Comparison of ENCODE assay signal across 20 mouse cellular contexts in the genomic region with DNA sequence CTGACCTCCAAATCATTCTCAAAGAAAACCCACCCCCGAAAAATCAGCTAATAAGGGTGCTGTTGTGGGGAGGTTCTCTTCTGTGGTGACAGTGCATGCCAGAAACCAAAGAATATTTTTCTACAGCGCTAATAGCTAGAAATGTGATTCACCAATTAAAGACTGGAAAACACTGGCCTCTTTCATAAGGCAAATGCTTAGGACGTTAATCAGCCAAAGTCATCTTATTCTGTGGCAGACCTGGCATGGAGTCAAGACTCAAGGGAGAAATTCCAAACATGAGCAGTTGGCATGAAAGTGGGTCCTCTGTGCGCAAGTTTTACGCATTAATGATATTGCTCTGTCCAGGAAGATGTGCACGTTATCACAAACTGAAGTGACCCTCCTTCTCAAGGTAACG. TPM values are rescaled to one million over a fixed set of nuclear protein-coding genes. Genes with fewer than 3 reads are reported as not detected.
DNase-seq lines count a peak whose midpoint lies in the region; ATAC-seq and TF ChIP-seq lines count a peak whose summit lies in the region.
"Had no signal": no experiment of that assay in that cellular context is flagged by ENCODE, and none has a peak within 500 bp of the region (broad histone marks: within the 10 kb centered on the region; RNA-seq: fewer than 3 reads in every experiment).

No protein-coding gene starts in this region.

- no peak for TF ChIP-seq POLR2A in brain, embryonic 14.5 days (IDR thresholded peaks at IDR 0.05; ENCODE audit: borderline replicate concordance, extremely low read depth, insufficient read depth, insufficient read length, poor library complexity, severe bottlenecking)

- H3K27ac ChIP-seq in hindbrain, embryonic 14.5 days, result no peak overlapping the region
- H3K27ac ChIP-seq in hindbrain, embryonic 13.5 days, result no peak overlapping the region
- H3K27ac ChIP-seq: forebrain, embryonic 15.5 days; heart, embryonic 10.5 days; limb, embryonic 12.5 days; liver, embryonic 15.5 days; midbrain, embryonic 13.5 days had no signal

- 77% methylated on average over 7 of the region's 7 CpGs for WGBS in hindbrain, embryonic 14.5 days
- 82% methylated on average over 7 of the region's 7 CpGs for WGBS in hindbrain, embryonic 13.5 days

- ATAC-seq in hindbrain, embryonic 14.5 days (ENCODE audit: low FRiP score), result no peak
- ATAC-seq in hindbrain, embryonic 13.5 days (ENCODE audit: low FRiP score), result no peak
- ATAC-seq: forebrain, embryonic 15.5 days; lung, postnatal 0 days; midbrain, embryonic 13.5 days had no signal

- H3K4me2 ChIP-seq in hindbrain, embryonic 14.5 days (replicated peaks), result no peak overlapping the region
- H3K4me2 ChIP-seq in hindbrain, embryonic 13.5 days, result no peak overlapping the region
- H3K4me2 ChIP-seq: forebrain, embryonic 15.5 days; limb, embryonic 12.5 days; liver, embryonic 15.5 days; midbrain, embryonic 13.5 days had no signal

- peak; percentile 32 for DNase-seq in hindbrain, embryonic 14.5 days (ENCODE audit: low spot score)
- peak; percentile 38 for DNase-seq in retina, postnatal 1 day
- no peak for DNase-seq in retina, embryonic 14.5 days (ENCODE audit: low spot score)
- DNase-seq in brain, embryonic 14.5 days (ENCODE audit: low read depth), result peak; percentile 57
- DNase-seq in urinary bladder, postnatal 25 days (ENCODE audit: low spot score), result no peak
- DNase-seq in heart, adult 9 months (ENCODE audit: low spot score in 2 of 2), result no peak
- DNase-seq: cerebellum, postnatal 25 days; gastrocnemius, postnatal 36 days; kidney, postnatal 4 days; layer of hippocampus, adult 9-11 months; right cerebral cortex, postnatal 4 days; thymus, adult 2 months had no signal

- TF ChIP-seq CTCF in brain, embryonic 14.5 days (IDR thresholded peaks at IDR 0.05; ENCODE audit: borderline replicate concordance, extremely low read depth, insufficient read depth, insufficient read length), result no peak

- H3K27me3 ChIP-seq in hindbrain, embryonic 14.5 days (ENCODE audit: control insufficient read depth, insufficient read depth, low read length), result no peaks in the 10 kb centered on the region
- no peaks in the 10 kb centered on the region for H3K27me3 ChIP-seq in hindbrain, embryonic 13.5 days
- H3K27me3 ChIP-seq: forebrain, embryonic 15.5 days; limb, embryonic 12.5 days; liver, embryonic 15.5 days; midbrain, embryonic 13.5 days had no signal

- no peaks in the 10 kb centered on the region for H3K36me3 ChIP-seq in hindbrain, embryonic 14.5 days (replicated peaks; ENCODE audit: control insufficient read depth, insufficient read depth)
- H3K36me3 ChIP-seq in hindbrain, embryonic 13.5 days, result no peaks in the 10 kb centered on the region
- H3K36me3 ChIP-seq: forebrain, embryonic 15.5 days; G1E; heart, embryonic 10.5 days; limb, embryonic 12.5 days; liver, embryonic 15.5 days; midbrain, embryonic 13.5 days had no signal

- H3K4me3 ChIP-seq in hindbrain, embryonic 14.5 days (replicated peaks; ENCODE audit: low read length), result no peak overlapping the region
- H3K4me3 ChIP-seq in hindbrain, embryonic 13.5 days, result no peak overlapping the region
- H3K4me3 ChIP-seq: forebrain, embryonic 15.5 days; heart, embryonic 10.5 days; limb, embryonic 12.5 days; liver, embryonic 15.5 days; midbrain, embryonic 13.5 days had no signal

- no peaks in the 10 kb centered on the region for H3K4me1 ChIP-seq in hindbrain, embryonic 14.5 days (replicated peaks; ENCODE audit: control insufficient read depth, insufficient read depth, low read length)
- H3K4me1 ChIP-seq in hindbrain, embryonic 13.5 days (replicated peaks), result no peaks in the 10 kb centered on the region
- H3K4me1 ChIP-seq: forebrain, embryonic 15.5 days; heart, embryonic 10.5 days; limb, embryonic 12.5 days; liver, embryonic 15.5 days; midbrain, embryonic 13.5 days had no signal

- no peak overlapping the region for H3K9ac ChIP-seq in hindbrain, embryonic 14.5 days
- no peak overlapping the region for H3K9ac ChIP-seq in hindbrain, embryonic 13.5 days
- H3K9ac ChIP-seq: forebrain, embryonic 15.5 days; limb, embryonic 12.5 days; liver, embryonic 15.5 days; midbrain, embryonic 13.5 days had no signal

- H3K9me3 ChIP-seq in hindbrain, embryonic 14.5 days (ENCODE audit: control insufficient read depth, low read length), result no peaks in the 10 kb centered on the region
- H3K9me3 ChIP-seq in hindbrain, embryonic 13.5 days, result no peaks in the 10 kb centered on the region
- H3K9me3 ChIP-seq: forebrain, embryonic 15.5 days; G1E; heart, embryonic 10.5 days; limb, embryonic 12.5 days; liver, embryonic 15.5 days; midbrain, embryonic 13.5 days had no signal

RNA-seq across cellular contexts. Expression of gene Me3, which starts 21.0 kb away (rescaled TPM):
- 12.2 and 14.1 TPM in 2 replicates for polyA plus RNA-seq in hindbrain, embryonic 14.5 days (2014; fragmentation: Nextera tagmentation; extraction: Ambion mirVana)
- polyA plus RNA-seq in hindbrain, embryonic 13.5 days (2015; fragmentation: Nextera tagmentation; extraction: Ambion mirVana), result 4.1 and 4.3 TPM in 2 replicates
- 2.0 and 3.7 TPM in 2 replicates for polyA plus RNA-seq in brain, embryonic 14.5 days (2012; rRNA removed)
- polyA plus RNA-seq: G1E had no signal

Comparison
In these comparisons a context has a peak if more than half of its experiments do, and no peak if none do; other contexts are left out.
1. DNase-seq: peak in hindbrain, embryonic 14.5 days (single experiment), retina, postnatal 1 day (single experiment) and brain, embryonic 14.5 days (single experiment); none in retina, embryonic 14.5 days (single experiment), urinary bladder, postnatal 25 days (single experiment) and heart, adult 9 months (0 of 2).